Mouse (Mus musculus) cerebellum, postnatal 36 days (tissue): ENCODE measurements at regions not wholly inside any gene's neighbourhood (a gene's known extent, or its start where the extent isn't known, plus 50 kb on each side); places are given as distances from the start of the nearest gene placed in this dataset.
A peak's percentile ranks its signal among the peaks of the same experiment; 100 is the strongest.

ENCODE experiments used
- DNase-seq, 2 experiments: peaks; one replicate each; pipeline ENCODE4 v3.0.0; 2021 to 2022; ENCODE audit warnings: mixed read lengths in 2 of 2

DNA sequence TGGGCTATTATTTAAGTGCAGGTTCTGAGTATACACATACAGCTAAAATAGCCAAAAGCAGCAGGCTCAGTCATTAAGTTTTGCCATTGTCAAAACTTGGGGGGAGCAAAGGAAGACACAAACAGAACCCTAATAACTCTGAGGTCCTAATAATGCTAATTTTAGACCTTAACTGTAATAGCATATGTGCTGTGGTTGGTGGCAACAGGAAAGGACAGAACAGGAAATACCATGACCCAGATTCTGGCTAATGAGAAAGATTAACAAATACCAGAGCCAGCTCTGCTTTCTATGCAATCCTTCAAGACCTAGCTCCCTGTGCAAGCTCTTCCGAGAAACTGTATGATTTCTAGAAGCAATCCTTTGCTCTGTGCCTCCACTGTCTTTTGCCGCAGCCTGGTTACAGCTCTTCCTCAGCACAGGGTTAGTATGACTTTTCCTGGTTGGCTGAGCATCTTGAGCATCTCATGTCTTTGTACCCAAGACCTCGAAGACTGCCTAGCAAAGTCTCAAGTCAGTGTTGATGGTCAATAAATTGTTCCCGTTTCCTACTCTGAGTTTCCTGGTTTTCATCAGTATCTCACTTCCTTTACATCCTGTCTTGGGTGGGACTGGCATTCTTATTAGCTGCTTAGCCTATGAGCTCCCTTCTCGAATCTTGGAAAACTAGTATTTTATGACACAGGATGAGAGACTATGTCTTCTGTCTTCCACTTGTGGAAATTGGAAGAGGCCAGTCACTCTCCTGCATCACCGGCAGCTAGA lies 49.9 kb upstream of the Eed start:
- DNase-seq: no peak

DNA sequence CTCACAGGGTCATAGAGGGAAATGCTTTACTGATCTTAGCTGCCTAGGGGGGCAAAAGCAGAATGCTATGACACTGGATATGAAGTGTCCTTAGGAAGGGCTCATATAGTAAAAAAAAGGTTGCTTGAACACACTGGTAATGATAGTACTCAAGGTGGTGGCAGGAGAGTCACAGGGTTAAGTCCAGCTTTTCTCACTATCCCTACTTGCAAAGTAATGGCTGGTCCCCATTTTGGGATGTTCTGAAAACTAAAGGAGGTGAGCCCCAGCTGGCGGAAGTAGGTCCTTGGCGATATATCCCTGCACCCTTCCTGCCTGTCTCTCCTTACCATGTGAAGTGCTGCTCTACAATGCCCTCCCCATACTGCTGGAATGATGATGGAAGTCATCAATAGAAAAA lies 52.3 kb upstream of the Eed start:
- DNase-seq: no peak

DNA sequence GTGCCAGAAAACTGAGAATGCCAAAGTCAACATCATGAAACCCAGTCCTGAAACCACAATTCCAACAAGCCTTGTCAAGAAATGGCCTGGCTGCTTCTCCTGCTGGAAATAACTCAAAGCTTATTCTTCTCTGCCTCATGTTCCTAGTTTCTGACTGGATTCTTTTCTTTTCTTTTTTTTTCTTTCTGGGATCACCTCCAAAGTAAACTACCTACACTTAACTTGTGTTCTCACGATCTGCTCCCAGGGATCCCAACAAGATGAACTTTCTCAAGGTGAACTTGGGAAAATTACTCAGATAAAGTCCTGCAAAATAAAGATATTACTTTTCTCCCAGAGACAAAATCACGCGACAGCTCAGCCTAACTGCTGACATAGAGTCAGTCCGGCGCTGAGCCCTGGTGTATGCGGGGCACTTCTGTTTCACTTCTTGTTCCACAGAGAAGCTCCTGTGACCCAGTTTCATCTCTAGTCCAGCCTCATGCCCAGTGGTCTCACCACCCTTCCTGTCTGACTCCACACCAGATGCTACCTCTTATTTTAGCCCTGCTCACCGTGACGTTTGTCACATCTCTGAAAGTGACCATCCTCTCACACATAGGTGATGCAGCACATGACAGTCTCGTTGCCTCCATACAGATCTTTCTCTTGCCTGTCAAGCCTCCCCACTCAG lies 53.0 kb upstream of the Eed start:
- no peak for DNase-seq

DNA sequence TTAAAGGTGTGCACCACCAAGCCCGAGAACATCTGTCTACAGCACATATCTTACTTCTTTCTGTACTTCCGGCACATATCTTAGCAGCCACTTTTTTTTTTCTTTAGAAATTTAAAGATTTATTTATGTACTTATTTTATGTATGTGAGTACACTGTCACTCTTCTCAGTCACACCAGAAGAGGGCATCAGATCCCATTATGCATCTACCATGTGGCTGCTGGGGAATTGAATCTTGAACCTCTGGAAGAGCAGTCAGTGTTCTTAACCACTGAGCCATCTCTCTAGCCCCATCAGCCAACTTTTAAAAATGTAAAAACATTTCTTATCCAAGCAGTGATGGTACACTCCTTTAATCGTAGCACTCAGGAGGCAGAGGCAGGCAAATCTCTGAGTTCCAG lies 53.7 kb upstream of the Eed start:
- DNase-seq: no peak

DNA sequence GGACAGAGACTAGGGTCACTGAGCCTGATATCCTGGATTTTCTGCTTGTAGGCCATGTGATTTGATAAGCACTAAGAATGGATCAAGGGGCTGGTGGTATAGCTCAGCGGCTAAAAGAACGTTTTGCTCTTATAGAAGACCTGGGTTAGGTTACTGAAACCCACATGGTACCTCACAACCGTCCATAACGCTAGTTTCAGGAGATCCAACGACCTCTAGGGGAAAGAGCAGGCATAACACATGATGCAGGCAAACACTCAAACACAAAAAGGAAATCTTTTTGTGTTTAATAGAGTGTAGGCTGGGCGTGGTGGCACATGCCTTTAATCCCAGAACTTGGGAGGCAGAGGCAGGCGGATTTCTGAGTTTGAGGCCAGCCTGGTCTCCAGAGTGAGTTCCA lies 54.6 kb upstream of the Eed start:
- DNase-seq: no peak

DNA sequence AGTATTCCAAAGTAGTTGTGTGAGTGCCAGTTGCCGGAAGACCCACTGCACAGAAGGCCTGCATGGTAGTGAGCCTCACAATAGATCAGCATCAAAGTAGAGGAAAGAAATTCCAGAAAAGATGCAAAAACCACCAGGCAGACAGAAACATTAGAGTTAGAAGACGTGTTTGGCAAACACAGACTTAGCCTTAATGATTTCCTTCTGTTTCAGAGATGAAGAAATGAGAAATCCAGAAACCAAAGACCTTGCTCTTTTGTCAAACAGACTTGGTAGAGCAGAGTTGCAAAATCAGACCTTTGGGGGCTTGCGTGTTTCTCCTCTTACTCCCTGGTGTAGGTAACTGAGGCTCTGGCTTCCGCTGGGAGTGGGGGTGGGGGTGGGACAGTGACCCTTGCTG lies 57.0 kb upstream of the Eed start:
- no peak for DNase-seq

DNA sequence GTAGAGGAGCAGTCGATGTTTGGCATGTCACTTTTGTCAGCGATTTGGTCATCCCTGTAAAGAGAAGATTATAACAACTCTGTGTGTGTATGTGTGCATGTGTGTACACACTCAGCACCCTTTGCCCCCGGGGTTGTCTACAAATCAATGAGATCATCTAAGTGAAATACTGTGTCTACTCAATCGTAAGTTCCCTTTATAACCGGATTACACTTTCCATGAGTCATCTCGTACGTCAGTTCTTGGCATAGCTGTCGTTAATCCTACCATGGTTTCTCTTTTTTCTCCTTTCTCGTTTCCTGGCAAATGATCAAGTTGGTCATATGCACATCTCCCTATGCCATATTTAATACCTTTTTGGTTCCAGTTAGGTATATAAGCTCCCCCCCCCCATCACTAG lies 58.7 kb upstream of the Eed start:
- peak in 1 of 2 experiments; percentile 35 for DNase-seq

DNA sequence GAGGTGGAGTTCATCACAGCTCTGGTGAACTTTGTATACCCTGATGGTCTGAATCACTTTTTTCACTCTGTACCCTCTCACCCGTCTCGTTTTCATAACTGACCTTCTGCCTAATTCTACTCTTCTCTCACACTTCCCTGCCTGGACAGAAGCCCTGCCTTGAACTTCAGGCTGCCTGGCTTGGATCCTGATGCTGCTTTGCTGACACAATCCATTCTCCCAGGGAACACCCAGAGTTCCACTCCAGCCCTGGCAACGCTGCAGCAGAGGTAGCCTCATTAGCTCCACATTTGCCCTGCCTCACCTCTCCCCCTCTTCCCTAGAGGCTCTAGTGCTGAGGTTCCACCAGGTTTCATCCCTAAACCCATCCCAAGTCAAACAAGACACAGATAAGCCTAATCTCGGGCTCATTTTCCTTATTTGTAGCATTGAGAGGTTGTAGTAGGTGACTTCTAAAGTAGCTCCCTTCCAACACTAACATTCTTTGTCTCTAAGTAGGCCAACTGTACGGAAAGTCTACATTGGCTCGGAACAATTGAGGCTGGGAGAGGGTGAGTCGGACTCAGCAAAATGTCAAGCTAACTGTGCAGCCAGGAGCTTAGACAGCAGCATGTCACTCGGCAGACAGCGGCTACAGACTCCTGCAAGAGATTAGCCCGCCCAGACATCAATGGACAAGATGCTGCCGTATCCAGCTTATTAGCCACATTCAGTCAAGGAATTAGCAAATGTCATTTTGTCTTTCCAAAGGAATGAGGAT lies 60.0 kb upstream of the Eed start:
- DNase-seq: no peak

DNA sequence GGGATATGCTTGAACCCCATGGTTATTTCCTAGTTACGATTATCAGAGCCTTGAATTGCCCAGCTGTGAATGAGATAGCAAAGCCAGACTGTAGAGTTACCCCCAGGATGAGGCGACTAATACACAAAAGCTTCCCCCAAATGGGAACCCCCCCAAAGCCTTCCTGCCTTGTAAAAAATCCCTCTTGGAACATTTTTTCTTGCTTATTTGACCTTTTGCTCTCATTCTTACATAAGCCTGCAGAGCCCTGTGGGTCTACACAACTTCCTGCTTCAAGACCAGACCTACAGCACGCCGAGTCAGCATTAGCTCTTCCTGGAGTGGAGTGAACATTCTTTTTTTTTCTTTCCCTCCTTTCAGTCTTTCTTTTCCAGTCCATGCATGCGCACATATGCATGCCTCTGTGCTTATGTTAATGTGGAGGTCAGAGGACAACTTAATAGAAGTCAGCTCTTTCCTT lies 60.8 kb upstream of the Eed start:
- DNase-seq: no peak

DNA sequence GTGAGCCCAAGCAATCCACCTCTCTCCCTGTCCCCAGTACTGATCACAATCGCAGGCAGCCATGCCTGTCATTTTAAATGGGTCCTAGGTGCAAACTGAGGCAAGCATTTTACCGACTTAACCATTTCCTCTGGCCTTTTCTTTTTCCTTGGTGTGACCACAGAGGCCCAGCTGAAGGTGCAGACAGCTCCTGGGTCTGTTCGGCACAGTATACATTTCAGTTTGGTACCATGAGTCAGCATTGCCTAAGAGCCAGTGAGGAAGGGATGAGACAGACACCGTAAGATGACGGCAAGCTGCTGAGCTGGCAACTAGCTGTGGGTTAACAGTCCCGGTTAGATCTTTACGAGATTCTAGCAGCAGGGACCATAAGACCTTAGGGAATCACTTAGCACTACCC lies 61.6 kb upstream of the Eed start:
- no peak for DNase-seq

DNA sequence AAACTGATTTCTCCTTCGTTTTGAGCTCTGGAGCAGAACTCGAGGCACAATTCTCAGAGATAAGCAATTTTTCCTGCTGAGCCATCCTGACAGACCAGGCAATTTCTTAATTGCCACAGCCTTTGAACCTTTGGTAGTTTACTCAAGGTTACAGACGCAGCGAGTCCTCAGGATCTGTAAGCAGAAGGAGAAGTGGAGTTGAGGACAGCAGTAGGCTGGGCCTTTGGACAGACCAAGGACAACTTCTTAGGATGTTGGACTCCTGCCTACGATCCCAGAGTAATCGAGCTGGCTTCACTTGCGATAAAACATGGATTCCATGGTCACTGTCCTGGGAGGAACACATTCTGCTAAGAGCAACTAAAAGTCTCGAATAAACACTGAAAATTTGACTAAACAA lies 62.7 kb upstream of the Eed start:
- no peak for DNase-seq

DNA sequence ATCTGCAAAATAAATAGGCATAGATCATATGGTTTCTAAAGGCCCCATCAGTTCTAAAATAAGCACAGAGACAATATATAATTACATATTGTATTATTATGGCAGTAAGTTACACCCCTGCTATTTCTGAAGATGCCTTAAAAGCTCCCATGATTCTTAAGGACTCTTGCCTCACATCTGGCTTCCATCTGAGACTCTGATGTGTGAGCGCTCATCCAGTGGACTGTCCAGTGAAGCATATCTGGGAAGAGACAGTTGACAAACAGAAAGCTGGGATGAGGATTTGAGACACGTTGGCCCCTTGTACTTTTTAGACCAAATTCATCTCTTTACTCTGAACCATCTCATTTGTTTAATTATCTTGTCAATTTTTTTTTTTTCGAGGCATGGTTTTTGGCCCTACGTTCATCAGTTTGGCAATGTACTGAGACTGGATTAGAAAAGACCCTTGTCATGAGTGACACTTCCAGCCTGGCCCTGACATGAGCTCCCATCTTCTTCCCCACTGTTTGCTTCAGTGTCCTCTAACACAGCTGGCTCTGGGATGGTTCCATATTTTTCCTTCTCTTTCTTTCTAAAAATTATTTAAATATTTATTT lies 63.4 kb upstream of the Eed start:
- no peak for DNase-seq

DNA sequence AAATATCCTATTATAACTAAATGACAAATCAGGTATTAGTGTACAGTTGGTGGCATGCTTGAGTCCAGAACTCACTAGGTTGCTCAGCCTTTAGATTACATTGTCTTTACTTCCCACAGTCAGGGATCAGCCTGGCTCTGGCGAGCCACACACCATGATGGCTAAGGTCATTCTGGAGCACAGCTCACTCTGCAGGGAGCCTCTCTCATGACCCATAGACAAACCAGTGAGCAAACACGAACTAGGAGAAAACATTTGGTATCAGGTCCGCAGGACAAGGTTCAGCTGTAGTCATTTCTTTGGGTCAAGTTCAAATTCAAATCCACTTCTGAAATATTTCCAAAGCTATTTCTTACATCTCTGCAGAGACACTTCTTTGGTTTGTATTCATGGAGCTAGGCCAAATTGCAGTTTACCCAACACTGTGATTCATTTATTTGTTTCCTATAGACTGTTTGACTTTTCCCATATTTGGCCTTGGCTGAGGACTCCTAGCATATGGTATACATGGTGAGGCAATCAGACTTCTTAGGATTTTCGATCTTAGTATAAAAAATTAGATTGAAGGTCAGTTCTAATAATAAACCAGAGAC lies 64.5 kb upstream of the Eed start:
- DNase-seq: no peak

DNA sequence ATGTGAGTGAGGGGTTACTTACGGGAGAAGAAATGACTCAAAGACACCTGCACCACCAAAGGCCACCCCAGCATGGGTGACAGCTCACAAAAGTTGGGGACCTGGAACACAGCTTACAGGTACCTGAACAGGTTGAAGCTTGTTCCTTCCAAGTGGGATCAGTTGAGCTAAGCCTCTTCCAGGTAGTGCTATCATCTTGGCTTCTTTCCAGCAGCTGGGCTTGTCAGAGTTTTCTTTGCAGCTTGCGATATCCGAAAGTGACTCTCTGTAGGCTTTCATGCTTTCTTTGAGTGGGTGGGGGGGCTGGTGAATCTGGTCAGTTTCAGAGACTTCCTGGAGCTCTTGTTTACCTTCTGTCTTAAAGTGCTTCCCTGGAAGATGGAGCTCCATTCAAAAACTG lies 65.4 kb upstream of the Eed start:
- no peak for DNase-seq

DNA sequence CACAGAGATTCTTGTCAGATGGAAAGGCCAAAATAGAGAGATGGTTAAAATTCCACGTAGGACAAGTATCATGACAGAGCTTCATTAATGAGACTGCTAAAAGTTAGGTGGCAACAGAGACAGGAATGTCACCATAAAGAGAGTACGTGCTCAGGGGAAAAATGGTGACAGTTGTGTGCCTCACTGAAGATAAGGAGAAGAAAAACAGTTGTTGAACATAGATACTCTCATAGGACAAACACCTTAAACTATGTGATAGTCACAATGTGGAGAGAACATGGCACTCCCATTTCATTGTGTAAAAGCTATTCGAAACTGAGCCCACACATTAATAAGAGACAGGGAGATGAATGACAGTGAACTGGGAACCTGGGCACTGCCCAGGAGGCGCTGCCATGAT lies 66.1 kb upstream of the Eed start:
- no peak for DNase-seq

DNA sequence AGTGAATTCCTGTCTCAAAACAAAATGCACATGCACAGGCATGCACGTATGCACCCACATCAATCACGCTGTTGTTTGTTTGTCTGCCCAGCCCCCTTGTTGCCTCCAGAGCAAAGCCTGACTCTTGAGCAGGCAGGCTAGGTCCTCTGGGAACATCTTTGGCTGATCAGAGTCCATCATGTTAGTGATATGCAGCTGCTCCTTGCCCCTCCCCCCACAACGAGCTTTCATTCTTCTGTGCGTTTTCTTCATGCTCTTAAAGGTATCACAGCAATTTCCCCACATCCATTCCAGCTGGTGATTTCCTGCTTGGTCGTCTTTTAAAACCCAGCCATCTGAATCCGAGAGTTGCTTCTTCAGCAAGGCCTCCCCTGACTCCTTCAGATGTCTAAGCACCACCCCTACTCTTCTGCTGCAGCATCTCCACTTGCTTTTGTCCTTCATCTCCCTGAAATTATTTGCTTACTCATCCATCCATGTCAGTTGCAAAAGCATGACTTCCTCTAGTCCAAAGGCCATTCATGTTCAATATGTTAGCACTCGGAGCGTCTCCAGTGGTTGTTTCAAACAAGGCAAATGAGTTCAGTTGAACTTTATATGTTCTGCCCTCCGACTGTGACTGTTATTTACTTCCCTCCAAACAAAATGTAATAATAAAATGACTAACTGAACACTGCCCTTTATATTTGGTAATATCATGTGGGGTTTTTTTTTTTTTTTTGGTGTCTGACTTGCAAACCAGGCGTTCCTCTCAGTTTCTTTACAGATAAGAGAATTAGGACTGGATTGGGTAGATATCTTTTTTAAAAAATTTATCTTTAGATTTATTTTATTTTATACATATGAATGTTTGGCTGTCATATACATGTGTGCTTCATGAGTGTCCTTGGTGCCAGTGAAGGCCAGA lies 67.9 kb upstream of the Eed start:
- DNase-seq: no peak

DNA sequence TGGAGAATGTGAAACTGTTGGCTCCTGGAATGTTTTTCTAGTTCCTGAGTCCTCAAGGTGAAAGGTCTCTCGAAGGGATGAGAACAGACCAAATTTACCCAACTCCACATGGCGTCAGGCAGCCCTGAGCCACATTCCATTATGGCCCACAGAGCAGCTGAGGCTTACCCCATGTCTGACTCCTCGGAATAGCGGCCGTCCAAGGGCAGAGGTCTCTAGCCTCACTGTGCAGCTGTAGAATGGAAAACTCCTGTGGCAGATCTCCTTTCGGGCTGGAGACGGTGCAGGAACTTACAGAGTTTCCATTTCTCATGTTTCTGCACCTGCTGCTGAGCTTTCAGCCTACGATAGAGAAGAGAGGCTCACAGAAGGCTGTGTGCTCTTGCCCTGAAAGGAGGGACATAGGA lies 69.1 kb upstream of the Eed start:
- no peak for DNase-seq

DNA sequence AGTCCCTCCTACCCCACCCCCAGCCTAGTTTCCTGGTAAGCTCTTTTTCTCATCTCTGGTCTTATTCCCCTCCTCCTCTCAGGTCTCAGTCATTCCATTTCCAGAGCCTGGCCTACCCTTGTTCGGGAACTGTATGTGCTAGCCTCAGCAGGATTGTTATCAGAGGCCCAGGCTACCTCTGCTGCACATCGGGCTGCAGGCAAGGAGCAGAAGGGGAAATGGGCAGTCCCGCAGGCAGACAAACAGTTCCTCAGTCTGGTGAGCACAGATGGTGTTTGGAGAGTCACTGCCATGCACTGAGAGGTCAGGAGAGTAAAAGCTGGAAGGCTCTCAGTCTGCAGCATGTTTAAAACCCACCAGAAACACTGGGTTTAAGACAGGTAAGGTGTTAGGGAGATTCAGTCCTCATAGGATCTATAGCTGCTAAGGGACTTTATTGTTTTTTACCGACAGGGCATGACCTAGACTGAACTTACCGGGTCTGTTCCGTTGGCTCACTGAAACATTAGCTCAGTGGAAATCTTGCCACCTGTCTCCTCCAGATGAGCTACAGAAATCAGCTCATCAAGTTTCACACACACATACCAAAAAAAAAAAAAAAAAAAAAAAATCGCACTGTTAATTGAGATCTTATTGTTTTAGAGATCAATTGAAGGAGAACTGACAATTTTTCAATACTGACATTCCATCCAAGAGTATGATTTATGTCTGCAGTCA lies 74.2 kb upstream of the Eed start:
- peak; percentile 73 to 80 for DNase-seq

DNA sequence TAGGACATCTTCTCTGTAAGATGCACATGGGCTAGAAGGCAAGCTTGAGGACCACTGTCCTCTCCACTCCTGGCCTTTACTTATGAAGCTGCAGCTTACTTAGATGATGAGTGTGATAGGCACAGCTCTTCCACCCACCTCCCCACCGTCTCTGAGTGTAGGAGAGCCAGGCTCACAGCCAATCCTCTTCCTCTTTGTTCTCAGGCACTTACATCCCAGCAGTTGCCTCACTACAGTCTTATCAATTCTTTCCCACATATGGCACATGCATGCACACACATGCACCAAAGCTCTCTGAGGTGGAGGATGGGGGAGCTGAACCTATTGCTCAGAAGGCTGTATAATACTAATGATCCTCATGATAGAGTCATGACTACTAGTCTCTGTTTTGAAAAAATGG lies 72.1 kb upstream of the Picalm start:
- no peak for DNase-seq

DNA sequence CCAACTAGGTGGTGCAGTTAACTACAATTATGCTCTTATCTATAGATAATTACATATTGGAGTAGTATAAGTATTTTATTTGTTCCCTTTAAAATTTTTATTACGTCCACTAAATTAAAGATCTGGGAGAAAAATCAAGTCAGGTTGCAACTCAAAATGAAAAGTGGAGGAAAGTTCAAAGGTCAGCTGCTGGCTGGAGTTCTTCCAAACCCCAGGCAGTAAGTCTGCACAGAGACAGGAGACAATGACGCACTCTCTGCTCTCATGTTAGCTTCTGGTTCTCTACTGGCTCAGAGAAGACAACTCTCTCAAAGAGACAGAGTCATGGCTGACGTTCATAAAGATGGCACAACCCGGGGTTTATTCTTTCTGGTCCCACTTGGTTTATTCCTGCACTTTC lies 71.4 kb upstream of the Picalm start:
- no peak for DNase-seq

DNA sequence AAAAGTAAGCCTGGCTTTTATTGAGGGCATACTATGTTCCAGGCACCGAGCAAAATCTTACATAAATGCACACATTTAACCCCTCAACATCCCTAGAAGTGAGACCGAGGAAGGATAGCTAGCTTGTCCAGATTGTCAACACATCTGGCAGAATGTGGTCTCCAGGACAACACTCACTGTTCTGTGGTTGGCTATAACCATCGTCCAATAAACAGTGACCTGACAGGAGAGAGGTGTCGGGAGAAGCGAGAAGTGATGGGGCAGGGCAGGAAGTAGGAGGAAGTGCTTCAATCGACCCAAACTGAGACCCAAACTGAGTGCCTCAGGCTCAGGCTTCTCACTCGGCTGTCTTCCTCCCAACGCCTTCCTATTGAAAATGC lies 70.8 kb upstream of the Picalm start:
- no peak for DNase-seq
